Mouse (Mus musculus) lung, embryonic 14.5 days (tissue): Measurements from ENCODE around the gene Kif23. TPM values are rescaled to one million over a fixed set of nuclear protein-coding genes. Genes with fewer than 3 reads are reported as not detected.

Experiments used
- ATAC-seq: fragments of 200-750 bp; cut with Nextera tagmentation; 2 replicates; pipeline ENCODE4 v1.8.0; 2017; ENCODE audit warnings: mild to moderate bottlenecking, moderate TSS enrichment, moderate library complexity; ENCODE audit not compliant: insufficient read depth
- DNase-seq: peaks from one replicate; pipeline ENCODE4 v3.0.0-alpha.2; 2015
- H3K27ac ChIP-seq: fragments of 300-500 bp; sonication (generic); 2 replicates; pipeline ENCODE4 v1.5.1; 2014; ENCODE audit warnings: low read depth, mild to moderate bottlenecking, moderate library complexity
- H3K27me3 ChIP-seq: fragments of 300-500 bp; sonication (generic); 2 replicates; pipeline ENCODE4 v1.6.1; 2014; ENCODE audit warnings: low read length, control low read depth; ENCODE audit not compliant: insufficient read depth
- H3K36me3 ChIP-seq: fragments of 300-500 bp; sonication (generic); 2 replicates; pipeline ENCODE4 v1.6.1; 2014; ENCODE audit warnings: control low read depth; ENCODE audit not compliant: insufficient read depth
- H3K4me1 ChIP-seq: fragments of 300-500 bp; sonication (generic); 2 replicates; pipeline ENCODE4 v1.6.1; 2014; ENCODE audit warnings: antibody characterized with exemption, control low read depth; ENCODE audit not compliant: insufficient read depth
- H3K4me2 ChIP-seq: fragments of 300-500 bp; sonication (generic); 2 replicates; pipeline ENCODE4 v1.6.1; 2014; ENCODE audit warnings: mild to moderate bottlenecking
- H3K4me3 ChIP-seq: fragments of 300-500 bp; sonication (generic); 2 replicates; pipeline ENCODE4 v1.5.1; 2014; ENCODE audit warnings: low read depth, low read length
- H3K9ac ChIP-seq: fragments of 300-500 bp; sonication (generic); 2 replicates; pipeline ENCODE4 v1.6.1; 2014
- H3K9me3 ChIP-seq: fragments of 300-500 bp; sonication (generic); 2 replicates; pipeline ENCODE4 v1.6.1; 2016; ENCODE audit warnings: low read depth, low read length, control low read depth
- CTCF ChIP-seq: IDR thresholded peaks from 2 replicates; pipeline ENCODE4 v1.5.1; 2016; ENCODE audit warnings: antibody characterized with exemption, low read depth
- WGBS: fragments of 180-500 bp; shearing (Covaris S2); extraction: QIAGEN DNeasy Blood & Tissue Kit; methylation state at CpG from one replicate; pipeline ENCODE4 v1.1.7; 2014; 5-methylcytosine and 5-hydroxymethylcytosine counted together
- polyA plus RNA-seq: library from polyadenylated mRNA; unstranded; fragments of >200 nt; fragmentation: Nextera tagmentation; extraction: Ambion mirVana; gene quantifications from 2 replicates; pipeline ENCODE4 v1.2.1, GENCODE M21; 2014

The Kif23 gene
- polyA plus RNA-seq, 1 experiment from 2014 or later, result 164 TPM

DNA sequence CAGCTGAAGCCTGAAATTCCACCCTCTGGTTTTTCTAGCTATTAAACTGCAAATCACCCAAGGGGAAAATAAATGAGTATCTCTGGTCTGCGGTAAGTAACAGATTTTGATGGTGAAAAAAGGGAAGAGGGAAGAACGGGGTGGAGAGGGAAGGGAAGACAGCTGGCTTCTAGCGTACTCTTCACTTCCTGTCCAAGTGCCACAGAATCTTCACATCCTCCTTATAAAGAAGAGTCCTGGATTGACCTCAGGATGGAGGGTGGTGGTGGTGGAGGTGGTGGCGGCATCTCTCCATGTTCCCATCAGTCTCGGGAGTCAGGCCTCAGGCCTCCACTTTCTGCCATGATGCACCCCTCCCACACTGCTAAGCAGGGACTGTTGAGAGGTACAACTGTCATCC is 35.3 kb upstream of the Kif23 start:
- Histone ChIP-seq H3K27me3 (no peaks in the 10 kb centered on the region), H3K9me3 (no peaks in the 10 kb centered on the region), H3K4me3 (no peak overlapping the region), H3K36me3 (no peaks in the 10 kb centered on the region), H3K4me2 (no peak overlapping the region), H3K27ac (no peak overlapping the region), H3K9ac (no peak overlapping the region), H3K4me1 (no peaks in the 10 kb centered on the region)
- no peak for TF ChIP-seq CTCF
- 63% methylated on average over 5 of the region's 5 CpGs for WGBS
- DNase-seq (no peak), ATAC-seq (no peak)

DNA sequence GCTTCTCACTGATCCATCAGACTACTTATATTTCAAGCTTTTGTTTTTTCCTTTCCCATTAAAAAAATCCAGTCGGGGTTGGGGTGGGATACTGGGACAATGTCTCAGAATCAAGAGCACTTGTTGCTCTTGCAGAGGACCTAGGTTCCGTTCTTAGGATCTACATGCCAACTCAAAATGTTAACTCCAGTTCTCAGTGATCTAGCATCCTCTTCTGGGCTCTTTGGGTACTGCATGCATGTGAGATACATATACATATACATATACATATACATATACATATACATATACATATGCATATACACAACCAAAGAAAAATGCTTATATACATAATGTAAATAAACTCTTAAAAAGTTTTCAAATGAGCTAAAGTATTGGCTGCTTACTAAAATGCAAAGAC is 33.4 kb upstream of the Kif23 start:
- no peaks in the 10 kb centered on the region for H3K27me3 ChIP-seq
- H3K4me2 ChIP-seq, result no peak overlapping the region
- H3K9ac ChIP-seq, result no peak overlapping the region
- H3K27ac ChIP-seq, result no peak overlapping the region
- ATAC-seq (no peak), DNase-seq (no peak)
- no peak overlapping the region for H3K4me3 ChIP-seq
- WGBS, result 89% methylated on average over 2 of the region's 2 CpGs
- no peaks in the 10 kb centered on the region for H3K9me3 ChIP-seq
- no peaks in the 10 kb centered on the region for H3K4me1 ChIP-seq
- TF ChIP-seq CTCF, result peak; percentile 49
- no peaks in the 10 kb centered on the region for H3K36me3 ChIP-seq

- Histone ChIP-seq H3K36me3 (no peaks in the 10 kb centered on the region), H3K9ac (no peak overlapping the region), H3K9me3 (no peaks in the 10 kb centered on the region), H3K4me1 (no peaks in the 10 kb centered on the region), H3K27ac (no peak overlapping the region), H3K27me3 (no peaks in the 10 kb centered on the region), H3K4me2 (no peak overlapping the region), H3K4me3 (no peak overlapping the region)
- DNase-seq (no peak), ATAC-seq (no peak)
- WGBS, result 83% methylated on average over 13 of the region's 13 CpGs
- TF ChIP-seq CTCF, result no peak
These were observed 30.8 kb upstream of the Kif23 start for GRCm38 (mm10) chr9:61977258-61977945.

- Histone ChIP-seq H3K4me3 (no peak overlapping the region), H3K9me3 (no peaks in the 10 kb centered on the region), H3K9ac (no peak overlapping the region), H3K4me2 (no peak overlapping the region), H3K27me3 (no peaks in the 10 kb centered on the region), H3K27ac (no peak overlapping the region), H3K4me1 (no peaks in the 10 kb centered on the region), H3K36me3 (no peaks in the 10 kb centered on the region)
- DNase-seq (no peak), ATAC-seq (no peak; the same call in 1 of the 2 replicates)
- 52% methylated on average over 9 of the region's 9 CpGs for WGBS
- TF ChIP-seq CTCF, result no peak
These were observed 25.5 kb upstream of the Kif23 start for GRCm38 (mm10) chr9:61972031-61972430.

GRCm38 (mm10) chr9:61971045-61971444 is 24.5 kb upstream of the Kif23 start:
- H3K4me2 ChIP-seq, result no peak overlapping the region
- no peaks in the 10 kb centered on the region for H3K36me3 ChIP-seq
- H3K27me3 ChIP-seq, result no peaks in the 10 kb centered on the region
- H3K4me3 ChIP-seq, result no peak overlapping the region
- DNase-seq (no peak), ATAC-seq (no peak)
- H3K9ac ChIP-seq, result no peak overlapping the region
- WGBS, result 55% methylated on average over 3 of the region's 3 CpGs
- no peaks in the 10 kb centered on the region for H3K9me3 ChIP-seq
- H3K27ac ChIP-seq, result no peak overlapping the region
- no peaks in the 10 kb centered on the region for H3K4me1 ChIP-seq
- no peak for TF ChIP-seq CTCF

DNA sequence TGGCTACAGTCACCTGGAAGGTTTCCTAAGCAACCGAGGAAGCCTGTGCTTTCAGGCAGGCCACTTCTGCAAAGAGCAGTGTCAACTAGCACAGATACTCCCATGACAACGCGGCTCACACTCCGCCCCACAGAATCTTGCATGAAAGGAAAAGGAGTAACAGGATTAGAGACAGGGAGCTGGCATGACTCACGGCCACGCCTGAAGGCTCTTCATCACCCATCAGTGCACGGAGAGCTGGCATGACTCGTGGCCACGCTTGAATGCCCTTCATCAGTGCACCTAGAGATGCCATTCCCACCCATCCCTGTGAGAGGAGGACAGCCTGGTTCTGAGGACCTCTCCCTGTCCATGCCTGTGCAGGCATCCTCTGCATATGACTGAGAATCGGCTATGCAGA is 20.8 kb upstream of the Kif23 start:
- no peak overlapping the region for H3K9ac ChIP-seq
- no peaks in the 10 kb centered on the region for H3K27me3 ChIP-seq
- DNase-seq (no peak), ATAC-seq (no peak)
- no peak overlapping the region for H3K4me3 ChIP-seq
- no peak for TF ChIP-seq CTCF
- H3K27ac ChIP-seq, result no peak overlapping the region
- H3K4me1 ChIP-seq, result peaks cover 6% of the 10 kb centered on the region; the same call in 1 of the 2 replicates
- no peaks in the 10 kb centered on the region for H3K9me3 ChIP-seq
- 75% methylated on average over 10 of the region's 10 CpGs for WGBS
- H3K4me2 ChIP-seq, result no peak overlapping the region
- no peaks in the 10 kb centered on the region for H3K36me3 ChIP-seq

GRCm38 (mm10) chr9:61965987-61966386 is 19.4 kb upstream of the Kif23 start:
- no peaks in the 10 kb centered on the region for H3K36me3 ChIP-seq
- peaks cover 6% of the 10 kb centered on the region; the same call in 1 of the 2 replicates for H3K4me1 ChIP-seq
- no peaks in the 10 kb centered on the region for H3K27me3 ChIP-seq
- no peak overlapping the region for H3K27ac ChIP-seq
- no peak for TF ChIP-seq CTCF
- no peak for DNase-seq
- H3K9ac ChIP-seq, result no peak overlapping the region
- H3K4me2 ChIP-seq, result no peak overlapping the region
- WGBS, result 85% methylated on average over 7 of the region's 7 CpGs
- no peak; the same call in 1 of the 2 replicates for ATAC-seq
- no peak overlapping the region for H3K4me3 ChIP-seq
- H3K9me3 ChIP-seq, result no peaks in the 10 kb centered on the region
